Mouse (Mus musculus): ENCODE measurements around the gene Mme.

The Mme gene

GRCm38 (mm10) chr3:63241099-63241587, at the start of gene Mme:
Mme (plus strand) TSS chr3:63241537.
- ATAC-seq (ENCODE audit: insufficient number of reproducible peaks, low FRiP score, low TSS enrichment) = no peak

DNA sequence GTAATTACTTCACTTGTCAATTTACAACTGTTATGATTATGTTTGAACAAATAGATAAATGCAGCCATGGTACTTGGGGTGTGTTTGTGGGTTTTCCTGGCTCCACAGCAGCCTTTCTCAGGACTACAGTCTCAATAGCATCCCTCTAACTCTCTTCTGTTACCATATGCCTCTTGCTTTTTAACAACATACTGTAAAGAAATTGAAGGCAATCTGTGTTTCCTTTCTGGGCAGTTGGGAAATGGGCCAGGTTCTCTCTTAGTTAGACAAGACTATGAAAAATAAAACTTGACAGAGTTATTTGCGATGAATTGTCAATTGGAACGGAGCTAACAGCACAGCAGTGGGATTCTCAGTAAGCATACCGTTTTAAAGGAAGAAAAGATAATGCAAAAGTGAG, 44.8 kb upstream of the Mme start:
- no peak for ATAC-seq (ENCODE audit: insufficient number of reproducible peaks, low FRiP score, low TSS enrichment)

- no peak for ATAC-seq (ENCODE audit: insufficient number of reproducible peaks, low FRiP score, low TSS enrichment)
These were observed 43.3 kb upstream of the Mme start for GRCm38 (mm10) chr3:63198026-63198425.

GRCm38 (mm10) chr3:63221867-63222591, 19.3 kb upstream of the Mme start:
- ATAC-seq (ENCODE audit: insufficient number of reproducible peaks, low FRiP score, low TSS enrichment) = no peak

- ATAC-seq (ENCODE audit: insufficient number of reproducible peaks, low FRiP score, low TSS enrichment) = no peak
These were observed 17.7 kb upstream of the Mme start for GRCm38 (mm10) chr3:63223676-63224075.

DNA sequence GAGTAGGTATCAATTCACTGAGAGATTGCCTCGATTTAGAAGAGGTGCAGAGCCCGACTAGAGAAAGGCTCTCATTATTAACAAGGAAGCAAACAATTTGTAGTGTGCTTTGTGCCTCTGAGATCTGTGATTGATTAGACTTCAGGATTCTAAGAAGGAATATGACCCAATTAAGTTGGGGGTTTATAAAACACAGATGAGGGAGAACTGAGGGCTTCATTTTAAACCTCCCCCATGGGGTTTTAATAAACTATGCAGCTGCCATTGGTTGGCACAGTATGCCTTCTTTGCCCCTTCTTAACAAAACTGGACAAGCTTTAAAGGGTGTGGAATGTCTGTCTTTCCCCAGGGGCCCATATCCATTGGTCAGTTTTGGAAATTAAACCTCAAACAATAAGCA, 5.4 kb upstream of the Mme start:
- ATAC-seq (ENCODE audit: insufficient number of reproducible peaks, low FRiP score, low TSS enrichment) = no peak

- no peak for ATAC-seq (ENCODE audit: insufficient number of reproducible peaks, low FRiP score, low TSS enrichment)
These were observed 2.4 kb downstream of the Mme start for GRCm38 (mm10) chr3:63243721-63244120.

GRCm38 (mm10) chr3:63272091-63272490, 30.8 kb downstream of the Mme start:
- no peak for ATAC-seq (ENCODE audit: insufficient number of reproducible peaks, low FRiP score, low TSS enrichment)

DNA sequence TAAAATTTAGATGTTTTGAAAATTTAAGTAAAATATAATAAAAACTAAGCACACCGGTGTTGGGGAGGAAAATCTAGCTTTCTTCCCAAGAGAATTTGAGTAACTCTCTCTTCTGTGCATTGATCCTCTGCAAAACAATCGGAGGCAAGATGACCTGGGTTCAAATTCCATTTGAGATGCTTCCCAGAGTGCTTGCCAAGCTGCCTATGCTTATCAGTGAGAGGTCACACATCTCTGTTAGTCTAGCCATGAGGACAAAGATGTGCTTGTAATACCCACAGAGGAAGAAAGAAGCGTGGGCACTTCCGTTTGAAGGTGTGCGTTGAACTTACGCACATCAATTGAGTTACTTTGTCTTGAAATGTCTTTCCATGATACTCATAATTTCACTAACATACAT, 53.0 kb downstream of the Mme start:
- ATAC-seq (ENCODE audit: insufficient number of reproducible peaks, low FRiP score, low TSS enrichment) = no peak

DNA sequence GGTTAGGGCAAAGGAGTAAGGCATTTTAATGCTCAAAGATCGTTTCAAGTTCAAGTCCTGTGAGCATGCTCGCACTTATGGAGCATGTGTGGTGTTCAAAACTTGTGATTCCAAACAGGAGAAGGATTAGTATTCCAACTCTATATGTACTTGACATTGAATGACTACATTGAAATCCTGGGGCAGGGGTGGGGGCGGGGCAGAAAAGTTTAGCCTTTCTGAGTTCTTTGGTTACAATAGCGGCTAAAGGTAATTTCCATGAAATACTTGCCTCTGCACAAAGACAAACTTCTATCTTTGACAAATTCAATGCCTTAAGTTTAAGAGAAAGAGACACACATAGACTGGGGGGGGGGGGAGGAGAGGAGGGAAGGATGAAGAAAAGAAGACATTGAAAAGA, 53.5 kb downstream of the Mme start:
- ATAC-seq (ENCODE audit: insufficient number of reproducible peaks, low FRiP score, low TSS enrichment) = no peak

GRCm38 (mm10) chr3:63295237-63295636, 53.9 kb downstream of the Mme start:
- no peak for ATAC-seq (ENCODE audit: insufficient number of reproducible peaks, low FRiP score, low TSS enrichment)

- ATAC-seq (ENCODE audit: insufficient number of reproducible peaks, low FRiP score, low TSS enrichment) = peak; percentile 57
These were observed 54.4 kb downstream of the Mme start for GRCm38 (mm10) chr3:63295657-63296231.

GRCm38 (mm10) chr3:63296411-63296810, 55.1 kb downstream of the Mme start:
- ATAC-seq (ENCODE audit: insufficient number of reproducible peaks, low FRiP score, low TSS enrichment) = no peak

DNA sequence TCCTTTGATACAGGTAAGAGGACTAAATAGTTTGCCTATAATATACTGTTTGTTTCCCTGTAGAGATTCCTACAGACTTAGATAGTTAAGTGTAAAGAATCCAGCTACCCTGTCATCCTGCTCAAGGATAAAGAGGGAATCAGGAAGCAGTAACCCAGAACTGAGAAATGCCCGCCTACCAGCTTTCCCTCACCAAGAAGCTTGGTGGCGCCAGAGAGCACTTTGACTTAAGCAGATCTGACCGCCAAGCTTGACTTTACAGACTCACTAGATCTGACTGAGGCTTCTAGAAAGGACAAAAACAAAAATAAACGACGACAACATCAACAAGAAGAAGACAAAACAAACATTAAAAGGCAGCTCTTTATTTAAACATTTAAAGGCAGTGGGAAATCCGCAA, 56.5 kb downstream of the Mme start:
- ATAC-seq (ENCODE audit: insufficient number of reproducible peaks, low FRiP score, low TSS enrichment) = peak; percentile 61; the same call in 1 of the 2 replicates

- no peak for ATAC-seq (ENCODE audit: insufficient number of reproducible peaks, low FRiP score, low TSS enrichment)
These were observed 73.9 kb downstream of the Mme start for GRCm38 (mm10) chr3:63315211-63315760.

DNA sequence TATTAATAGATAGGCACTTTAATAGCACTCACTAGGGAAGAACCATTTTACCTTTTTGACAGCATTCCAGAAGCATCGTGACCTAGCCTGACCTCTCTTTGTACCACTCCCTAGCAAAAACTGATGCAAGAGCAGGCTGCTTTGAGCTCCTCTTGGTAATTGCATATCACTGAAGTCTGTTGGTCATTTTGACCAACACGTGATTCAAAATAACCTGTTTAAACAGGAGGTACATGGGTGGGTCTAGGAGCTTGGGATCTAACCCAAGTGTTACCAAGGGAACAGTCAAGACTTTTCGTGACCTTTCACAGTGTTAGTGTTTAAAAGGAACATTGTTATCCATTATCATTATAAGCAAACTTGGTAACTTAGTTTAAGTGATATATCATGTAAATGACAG, 76.2 kb downstream of the Mme start:
- no peak for ATAC-seq (ENCODE audit: insufficient number of reproducible peaks, low FRiP score, low TSS enrichment)

DNA sequence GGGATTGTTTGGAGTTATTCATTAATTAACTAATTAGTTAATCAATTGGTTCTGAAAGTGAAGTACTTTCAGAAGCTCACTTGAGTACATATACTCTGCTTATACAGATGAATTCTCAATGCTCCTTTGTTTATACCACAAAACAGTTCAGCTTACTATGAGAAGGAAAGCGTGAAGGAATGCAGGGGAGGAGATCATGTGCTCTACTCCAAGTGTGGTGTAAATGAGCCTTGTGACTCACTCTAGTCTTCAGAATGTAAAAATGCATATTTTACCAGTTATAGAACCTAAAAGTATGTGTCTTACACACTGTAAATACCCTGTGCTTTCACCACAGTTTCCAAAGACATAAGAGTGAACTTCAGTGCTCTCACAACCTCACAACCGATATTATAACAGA, 84.3 kb downstream of the Mme start:
- ATAC-seq (ENCODE audit: insufficient number of reproducible peaks, low FRiP score, low TSS enrichment) = no peak

DNA sequence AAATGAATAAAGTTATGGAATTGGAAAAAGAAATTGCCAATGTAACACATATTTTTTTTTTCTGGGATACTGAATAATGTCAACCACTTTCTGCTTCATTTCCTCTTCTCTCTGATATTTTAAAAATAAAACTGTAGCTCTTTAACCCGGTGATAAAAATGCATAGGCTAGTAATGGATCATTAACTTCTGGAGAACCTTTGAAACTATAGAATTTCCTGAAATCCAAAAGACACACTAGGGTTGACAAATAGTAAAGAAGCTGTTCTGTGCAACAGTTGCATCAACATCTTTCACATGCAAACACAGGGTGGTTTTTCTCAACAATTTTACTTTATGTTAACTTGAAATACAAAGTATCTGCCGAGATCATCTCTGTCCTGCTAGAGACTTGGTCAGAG, 98.8 kb downstream of the Mme start:
- ATAC-seq (ENCODE audit: insufficient number of reproducible peaks, low FRiP score, low TSS enrichment) = no peak

DNA sequence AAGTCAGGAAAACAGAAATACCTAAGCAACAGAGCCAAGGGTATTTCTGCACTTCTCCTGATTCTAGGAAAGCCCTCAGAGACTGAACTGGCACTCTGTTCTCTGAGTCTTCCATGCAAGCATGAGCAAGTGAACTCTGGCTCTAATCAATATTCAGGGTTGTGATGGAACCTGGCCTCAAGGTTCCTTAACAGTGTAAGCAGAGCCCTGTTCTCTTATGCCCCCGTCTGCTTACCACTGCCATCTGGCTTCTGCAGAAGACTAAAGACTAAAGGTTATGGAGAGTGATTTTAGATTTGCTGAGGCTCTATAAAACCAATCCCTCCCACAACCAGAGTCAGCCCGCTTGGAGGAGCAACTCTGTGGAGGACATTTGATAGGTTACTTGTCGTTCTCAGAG, 99.2 kb downstream of the Mme start:
- no peak for ATAC-seq (ENCODE audit: insufficient number of reproducible peaks, low FRiP score, low TSS enrichment)

- ATAC-seq (ENCODE audit: insufficient number of reproducible peaks, low FRiP score, low TSS enrichment) = no peak
These were observed 100.1 kb downstream of the Mme start for GRCm38 (mm10) chr3:63341481-63341880.

DNA sequence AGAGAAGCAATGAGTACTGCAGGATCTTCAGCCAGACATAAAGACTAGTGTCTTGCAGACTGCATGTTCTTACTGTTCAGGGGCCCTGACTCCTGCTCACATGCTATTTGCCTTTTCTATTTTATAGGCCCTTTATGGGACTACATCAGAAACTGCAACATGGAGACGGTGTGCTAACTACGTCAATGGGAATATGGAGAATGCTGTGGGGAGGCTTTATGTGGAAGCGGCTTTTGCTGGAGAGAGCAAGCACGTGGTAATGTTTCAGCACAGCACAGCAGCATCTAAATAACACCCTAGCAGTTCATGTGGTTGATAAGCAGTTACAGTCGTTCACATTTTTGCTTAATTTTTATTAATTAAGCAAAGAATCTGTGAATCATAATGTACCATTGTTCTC, 103.7 kb downstream of the Mme start:
- ATAC-seq (ENCODE audit: insufficient number of reproducible peaks, low FRiP score, low TSS enrichment) = no peak

DNA sequence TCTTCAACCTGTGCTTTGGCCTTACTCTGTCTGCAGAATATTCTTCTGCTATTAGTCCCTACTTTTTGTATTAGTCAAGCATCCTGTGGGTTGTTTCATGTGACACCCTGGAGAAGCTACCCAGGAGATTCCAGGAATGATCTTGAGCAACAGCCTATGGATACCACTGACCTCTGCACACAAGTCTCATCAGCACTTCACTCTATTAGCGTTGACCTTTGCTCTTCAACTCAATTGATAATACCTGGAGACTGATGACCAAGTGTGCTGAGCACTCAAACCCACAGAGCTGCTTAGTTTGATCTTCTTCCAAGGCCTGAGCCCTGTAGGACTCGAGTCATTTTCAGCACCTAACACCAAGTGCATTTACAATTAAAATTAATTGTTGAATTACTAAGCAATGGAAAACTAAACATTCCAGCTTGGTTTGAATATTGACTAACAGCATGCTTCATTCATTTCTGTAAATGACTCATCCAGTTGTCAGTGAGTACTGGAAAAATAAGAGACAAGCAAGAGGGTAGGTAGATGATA, 107.6 kb downstream of the Mme start:
- ATAC-seq (ENCODE audit: insufficient number of reproducible peaks, low FRiP score, low TSS enrichment) = no peak

Data from cerebellum, adult (tissue).